Mouse (Mus musculus) spleen, adult 2 months (tissue): ENCODE data around the gene Gns.

ENCODE experiments used
- CTCF ChIP-seq: fragments of 200-500 bp; IDR thresholded peaks from 2 replicates; pipeline ENCODE4 v1.5.1; 2011; ENCODE audit warnings: mild to moderate bottlenecking, inconsistent platforms; ENCODE audit not compliant: insufficient read depth, insufficient read length, insufficient replicate concordance; ENCODE audit errors: extremely low read depth
- POLR2A ChIP-seq: fragments of 200-500 bp; IDR thresholded peaks from 2 replicates; pipeline ENCODE4 v1.6.1; 2011; ENCODE audit warnings: low read depth, low read length, inconsistent platforms

DNA sequence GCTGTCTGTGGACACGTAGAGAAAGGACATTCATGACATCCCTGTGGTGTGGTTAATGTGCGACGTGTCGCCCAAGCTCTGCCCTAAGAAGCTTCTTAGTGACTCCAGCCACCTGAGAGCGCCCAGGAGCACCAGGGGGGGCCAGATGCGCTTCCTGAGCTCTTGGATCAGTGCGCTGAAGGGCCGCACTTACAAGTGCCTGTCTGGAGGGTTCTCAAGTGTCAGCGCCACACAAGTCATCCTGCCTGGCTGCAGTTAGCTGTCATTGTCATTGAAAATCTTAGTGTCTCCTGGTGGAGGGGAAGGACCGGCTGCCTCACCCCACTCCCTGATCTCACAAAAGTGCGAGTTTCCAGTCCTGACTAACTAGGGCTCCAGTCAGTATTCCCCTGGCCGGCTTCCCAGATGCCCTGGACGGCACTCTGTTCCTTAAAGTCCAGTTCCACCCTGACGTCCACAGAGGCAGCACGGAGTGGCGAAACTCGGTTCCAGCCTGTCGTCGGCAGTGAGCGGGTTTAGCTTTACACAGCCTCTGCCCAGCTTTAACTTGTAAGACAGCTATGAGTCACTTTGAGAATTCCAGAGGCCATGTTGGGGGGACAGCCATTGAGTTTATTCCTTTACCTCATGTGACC is 30.8 kb downstream of the Gns start:
- TF ChIP-seq CTCF (no peak), POLR2A (no peak)
